Mouse (Mus musculus) heart, postnatal 14 days (tissue): ENCODE measurements at regions not wholly inside any gene's neighbourhood (a gene's known extent, or its start where the extent isn't known, plus 50 kb on each side); places are given as distances from the start of the nearest gene placed in this dataset.

Experiments
- DNase-seq, 2 experiments: peaks; one replicate each; pipeline ENCODE4 v3.0.0; 2021 to 2022
- intact Hi-C: fragments of 180-260 bp; cut with DNase I; formaldehyde crosslinking; loops from one replicate; pipeline ENCODE4 v1.15.1; 2025

- no peak for DNase-seq
- intact Hi-C loops, result no loop called here
Observed at GRCm38 (mm10) chr3:34470721-34471120, 179.5 kb upstream of the Sox2 start.

DNA sequence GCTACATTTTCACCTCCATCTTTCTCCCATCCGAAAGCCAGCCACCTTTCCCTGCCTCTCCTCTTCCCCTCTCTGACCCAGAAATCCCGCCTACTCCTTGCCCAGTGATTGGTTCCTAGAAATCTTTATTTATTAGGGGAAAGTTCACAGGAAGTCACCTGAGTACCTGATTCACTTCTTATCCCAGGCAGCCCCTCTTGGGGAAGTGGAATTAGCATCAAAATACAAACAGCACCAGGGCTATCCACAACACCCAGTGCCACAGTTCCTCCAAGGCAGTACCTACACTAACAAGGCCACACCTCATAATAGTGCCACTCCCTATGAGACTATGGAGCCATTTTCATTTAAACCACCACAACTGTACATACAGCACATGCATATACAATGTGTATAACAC, 180.3 kb upstream of the Sox2 start:
- no peak for DNase-seq
- intact Hi-C loops, result no loop called here

- no peak for DNase-seq
- intact Hi-C loops, result no loop called here
Observed at GRCm38 (mm10) chr3:34466312-34466711, 183.9 kb upstream of the Sox2 start.

GRCm38 (mm10) chr3:34465040-34465831, 185.0 kb upstream of the Sox2 start:
- intact Hi-C loops, result no loop called here
- no peak for DNase-seq

GRCm38 (mm10) chr3:34458766-34459165, 191.4 kb upstream of the Sox2 start:
- intact Hi-C loops, result no loop called here
- DNase-seq, result no peak

DNA sequence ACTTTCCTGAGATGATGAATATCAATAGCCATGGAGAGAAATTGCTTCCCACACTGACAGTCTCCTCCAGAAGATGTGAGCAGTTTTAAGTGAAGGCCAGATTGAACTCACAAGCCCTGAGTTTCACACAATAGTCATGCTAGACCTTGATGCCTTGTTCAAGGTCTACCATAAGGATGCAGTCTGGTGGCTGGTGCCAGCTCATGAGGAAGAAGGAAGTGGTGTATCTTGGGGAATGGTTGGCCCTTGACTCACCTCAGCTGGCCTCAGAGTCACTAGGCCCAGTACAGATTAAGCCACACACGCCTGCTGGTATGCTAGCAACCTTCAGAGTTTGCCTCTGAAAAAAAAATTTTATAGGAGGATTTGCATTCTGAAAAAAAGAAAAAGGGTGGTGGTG, 192.4 kb upstream of the Sox2 start:
- intact Hi-C loops, result no loop called here
- no peak for DNase-seq

DNA sequence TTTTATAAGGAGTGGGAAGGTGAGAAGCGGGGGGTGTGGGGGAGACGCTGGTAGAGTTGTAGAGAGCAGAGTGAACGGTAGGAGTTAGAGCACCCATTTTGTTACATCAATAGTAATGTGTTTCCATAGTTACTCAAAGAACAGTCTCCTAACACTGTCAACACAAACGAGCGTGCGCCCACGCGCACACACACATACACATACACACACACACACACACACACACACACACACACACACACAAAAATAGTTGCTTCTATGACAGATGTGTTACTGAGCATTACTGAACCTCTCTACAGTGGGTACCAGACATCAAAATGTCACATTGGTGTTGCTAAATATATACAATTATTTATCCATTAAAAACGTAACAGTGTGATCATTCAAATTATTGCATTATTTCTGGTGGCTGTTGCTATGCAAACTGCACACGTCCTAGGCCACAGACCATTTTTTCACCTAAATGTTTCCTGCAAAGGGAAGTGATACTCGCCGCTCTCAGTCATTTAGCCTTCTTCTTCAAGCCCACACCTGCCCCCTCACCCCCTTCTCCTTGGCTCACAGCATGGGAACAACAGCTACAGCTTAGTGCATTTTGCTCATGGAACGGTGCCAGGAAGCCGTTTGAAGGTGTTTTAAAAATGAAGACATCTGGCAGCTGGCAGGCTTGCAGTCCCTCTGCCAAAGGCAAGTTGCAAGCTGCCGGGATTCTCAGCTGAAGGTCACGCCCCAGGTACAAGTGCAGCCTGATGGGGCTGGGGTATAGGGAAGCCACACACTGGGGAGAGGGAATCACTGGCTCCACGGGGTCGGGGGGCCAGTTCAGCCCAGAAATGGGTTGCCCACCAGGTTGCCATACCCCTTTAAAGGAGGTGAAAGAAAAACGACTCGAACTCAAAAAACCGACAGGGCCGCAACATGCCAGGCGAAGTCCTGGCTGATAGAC, 193.4 kb upstream of the Sox2 start:
- intact Hi-C loops, result no loop called here
- peak; percentile 5 to 35 for DNase-seq

DNA sequence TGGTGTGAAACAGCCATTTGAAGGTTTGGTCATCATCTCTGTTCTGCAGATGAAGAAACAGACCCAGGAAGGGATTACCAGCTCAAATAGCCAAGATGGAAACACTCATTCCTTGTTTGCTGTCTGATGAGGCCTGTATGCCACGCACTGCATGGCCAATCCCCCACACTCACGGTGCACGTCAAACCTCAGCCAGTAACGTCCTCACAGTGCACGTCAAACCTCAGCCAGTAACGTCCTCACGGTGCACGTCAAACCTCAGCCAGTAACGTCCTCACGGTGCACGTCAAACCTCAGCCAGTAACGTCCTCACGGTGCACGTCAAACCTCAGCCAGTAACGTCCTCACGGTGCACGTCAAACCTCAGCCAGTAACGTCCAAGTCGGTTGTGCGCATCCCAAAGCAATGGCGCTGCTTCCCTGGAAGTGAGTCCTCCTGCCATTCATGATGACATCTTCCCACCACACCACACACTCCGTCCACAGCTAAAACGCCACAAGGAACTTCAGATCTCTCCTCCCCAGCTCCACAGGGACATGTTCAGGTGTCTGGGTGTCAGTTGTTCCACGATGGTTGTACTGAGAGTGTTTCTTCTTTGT, 196.1 kb upstream of the Sox2 start:
- DNase-seq, result no peak
- intact Hi-C loops, result no loop called here

DNA sequence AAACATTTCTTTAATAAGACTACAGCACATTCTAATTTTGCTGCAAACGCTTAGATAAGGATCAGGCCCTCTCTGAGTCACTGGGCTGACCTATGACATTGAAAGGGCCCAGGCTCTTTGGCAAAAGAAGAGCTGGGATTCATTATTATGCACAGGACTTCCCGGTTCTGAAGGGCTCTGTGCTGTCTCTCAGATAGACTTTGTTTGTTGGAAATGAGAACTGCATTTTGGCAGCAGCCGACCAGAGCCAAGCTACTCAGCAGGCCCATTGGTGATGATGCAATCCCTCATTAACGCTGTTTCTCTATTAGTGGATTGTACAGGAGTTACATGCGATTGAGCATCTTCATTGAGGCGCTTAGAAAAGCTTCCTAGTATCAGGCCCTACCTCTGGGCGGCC, 204.9 kb upstream of the Sox2 start:
- intact Hi-C loops, result no loop called here
- DNase-seq, result no peak

- intact Hi-C loops, result no loop called here
- no peak for DNase-seq
Observed at GRCm38 (mm10) chr3:34444802-34445201, 205.4 kb upstream of the Sox2 start.

- intact Hi-C loops, result no loop called here
- DNase-seq, result no peak
Observed at GRCm38 (mm10) chr3:34443731-34444628, 206.2 kb upstream of the Sox2 start.

GRCm38 (mm10) chr3:34443307-34443706, 206.9 kb upstream of the Sox2 start:
- intact Hi-C loops, result no loop called here
- DNase-seq, result no peak

GRCm38 (mm10) chr3:34441792-34442191, 208.4 kb upstream of the Sox2 start:
- intact Hi-C loops, result no loop called here
- no peak for DNase-seq

GRCm38 (mm10) chr3:34441266-34441665, 208.9 kb upstream of the Sox2 start:
- no peak for DNase-seq
- intact Hi-C loops, result no loop called here

DNA sequence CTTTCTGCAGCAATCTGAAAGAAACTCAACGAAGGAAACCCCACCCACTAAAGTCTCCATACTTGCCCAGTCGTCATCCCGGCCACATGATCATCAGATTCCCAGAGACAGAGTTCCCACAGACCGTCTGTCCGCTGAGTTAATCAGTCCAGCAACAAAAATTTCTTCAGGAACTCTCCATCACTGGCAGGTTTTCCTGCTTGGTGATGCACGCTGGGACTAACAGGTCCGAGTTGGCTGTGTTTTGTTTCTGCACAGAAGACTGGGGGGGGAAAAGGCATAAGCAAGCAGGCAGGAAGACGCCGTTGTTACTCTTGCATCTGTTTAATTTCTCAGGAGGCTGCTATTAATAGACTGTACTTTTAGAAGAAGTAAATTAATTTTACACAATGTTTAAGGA, 215.3 kb upstream of the Sox2 start:
- intact Hi-C loops, result no loop called here
- no peak for DNase-seq

GRCm38 (mm10) chr3:34427967-34428366, 222.2 kb upstream of the Sox2 start:
- intact Hi-C loops, result no loop called here
- no peak for DNase-seq

DNA sequence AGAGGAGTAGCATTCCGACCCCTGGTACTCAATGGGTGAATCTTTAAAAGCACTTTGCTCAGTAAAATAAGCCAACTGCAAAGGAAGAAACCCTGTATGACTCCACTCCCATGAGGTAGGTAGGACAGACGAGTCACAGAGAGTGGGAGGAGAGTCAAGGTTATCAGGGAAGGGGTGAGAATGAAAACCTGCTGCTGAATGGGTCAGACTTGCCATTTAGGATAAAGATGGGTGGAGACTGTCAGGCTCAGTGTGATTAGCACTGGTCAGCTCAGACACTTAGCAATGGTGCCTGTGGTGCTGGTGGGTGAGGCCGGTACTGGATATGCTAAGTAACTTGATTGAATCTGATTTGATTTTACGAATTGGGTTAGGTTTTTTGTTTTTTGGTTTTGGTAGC, 222.7 kb upstream of the Sox2 start:
- intact Hi-C loops, result no loop called here
- DNase-seq, result no peak

DNA sequence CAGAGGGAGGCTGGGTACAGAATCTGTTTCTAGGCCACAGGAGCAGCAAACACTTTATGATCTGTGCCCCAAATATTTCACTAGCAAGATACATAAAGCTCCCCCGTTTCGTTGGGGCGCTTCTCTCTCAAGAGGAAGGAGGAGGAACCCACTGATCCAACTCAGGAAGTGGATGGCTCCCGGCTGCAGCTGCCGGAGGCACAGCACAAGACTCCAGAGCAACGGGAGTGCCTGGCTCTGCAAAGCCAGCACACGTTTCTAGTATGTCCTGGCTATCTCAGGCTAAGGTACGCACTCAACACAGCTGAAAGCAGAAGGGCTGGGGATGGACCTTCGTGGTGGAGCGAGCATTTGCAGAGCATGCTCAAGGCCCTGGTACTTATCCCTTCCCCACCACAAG, 223.2 kb upstream of the Sox2 start:
- intact Hi-C loops, result no loop called here
- DNase-seq, result no peak

DNA sequence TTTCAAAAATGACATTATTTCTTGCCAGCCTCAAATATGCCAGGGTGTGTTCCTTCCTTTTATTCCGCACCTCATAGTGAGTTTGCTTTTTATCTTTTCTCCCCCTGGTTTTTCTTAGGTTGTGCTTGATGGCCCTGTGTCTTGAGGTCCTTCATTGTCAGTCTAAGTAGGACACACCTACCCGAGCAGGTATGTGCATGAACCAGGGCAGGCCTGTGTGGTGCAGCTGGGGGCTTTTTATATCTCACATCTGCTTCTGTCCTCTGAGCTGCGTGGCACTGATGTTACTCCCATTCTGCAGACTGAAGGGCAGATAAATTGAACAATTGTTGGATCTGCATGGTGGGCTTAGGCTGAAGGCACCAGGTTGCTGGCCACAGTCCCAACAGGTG, 238.3 kb upstream of the Sox2 start:
- DNase-seq, result no peak
- intact Hi-C loops, result no loop called here

GRCm38 (mm10) chr3:34411142-34411914, 238.9 kb upstream of the Sox2 start:
- intact Hi-C loops, result no loop called here
- DNase-seq, result no peak
